Mouse (Mus musculus) embryo, embryonic 9.5 days (tissue): ENCODE data around the gene Uxt.

ENCODE experiments used
- DNase-seq: peaks from one replicate; pipeline ENCODE4 v3.0.0-alpha.2; 2017; ENCODE audit errors: extremely low spot score

Gene Uxt

DNA sequence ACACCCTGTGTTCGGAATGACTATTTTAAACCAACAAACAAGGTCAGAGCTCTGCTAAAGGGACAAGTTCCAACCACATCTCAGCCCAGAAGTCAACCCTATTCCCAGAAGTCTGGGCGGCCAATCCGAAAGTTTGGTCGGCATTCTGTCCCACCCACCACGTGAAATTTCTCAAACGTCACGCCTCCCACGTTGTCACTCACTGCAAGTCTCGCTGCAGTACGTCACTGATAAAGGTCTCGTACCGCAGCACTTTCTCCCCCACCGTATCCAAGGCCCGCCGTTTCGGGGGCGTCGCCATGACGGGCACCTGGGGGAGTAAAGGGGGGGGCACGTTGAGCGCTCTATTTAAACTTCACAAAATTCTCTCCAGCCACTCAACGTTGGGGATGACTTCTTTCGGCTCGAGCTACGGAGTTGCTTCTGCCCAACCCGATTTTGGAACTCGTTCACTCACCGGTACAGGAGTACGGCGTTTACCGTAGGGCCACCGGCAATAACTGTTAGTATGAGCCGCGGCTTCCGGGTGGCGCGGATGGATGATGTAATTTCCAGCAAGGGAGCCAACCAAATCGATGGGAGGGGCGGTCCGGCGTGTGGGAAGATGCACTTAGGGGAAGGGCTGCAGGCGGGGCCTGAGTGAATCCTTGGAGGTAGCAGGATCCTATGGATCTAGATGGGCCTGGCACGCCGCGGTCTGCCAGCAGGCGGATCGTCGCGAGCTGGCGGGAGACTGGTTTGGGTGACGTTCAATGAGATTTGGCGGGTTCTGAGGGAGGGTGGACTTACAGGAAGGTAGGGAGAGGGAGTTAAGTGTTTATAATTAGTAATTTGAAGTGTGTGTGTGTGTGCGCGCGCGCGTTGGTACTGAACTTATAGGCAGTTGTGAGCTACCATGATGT, at the start of gene Uxt:
Gene Uxt, minus strand, starts transcription at position 541 of the 902 bp plus-strand sequence.
- peak; percentile 87 for DNase-seq

GRCm38 (mm10) chrX:20980901-20981300, 19.1 kb upstream of the Uxt start:
- DNase-seq, result no peak

DNA sequence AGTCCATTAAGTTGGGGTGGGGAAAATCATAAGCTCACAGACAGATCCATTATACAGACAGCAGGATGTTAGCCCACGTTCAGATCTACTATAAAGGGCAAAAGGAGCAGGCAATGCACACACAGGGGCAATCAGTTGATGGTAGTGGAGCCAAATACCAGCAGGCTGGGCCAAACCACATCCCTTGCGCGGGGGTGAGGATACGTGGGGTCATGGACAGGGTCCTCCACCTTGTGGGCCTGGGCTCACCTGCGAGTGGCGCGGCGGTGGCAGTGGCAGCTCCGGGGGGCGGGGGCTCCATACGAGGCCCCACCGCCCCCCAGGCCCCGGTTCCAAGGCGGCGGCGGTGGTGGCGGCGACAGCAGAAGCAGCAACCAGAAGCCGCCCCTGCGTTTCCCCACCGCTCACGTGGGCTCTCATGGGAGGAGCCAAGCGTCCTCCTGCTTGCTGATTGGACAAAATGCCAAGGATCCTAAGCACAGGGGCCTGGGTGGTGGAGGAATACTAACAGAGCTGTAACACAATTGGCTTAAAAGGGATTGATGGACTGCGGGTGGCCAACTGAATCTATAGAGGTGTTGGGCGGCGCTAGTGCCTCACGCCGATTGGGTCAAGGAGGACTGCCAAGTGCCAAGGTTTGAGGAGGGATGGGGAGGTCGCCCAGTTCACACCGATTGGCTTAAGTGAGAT, 11.5 kb downstream of the Uxt start, which contains the start of gene Elk1:
Gene Elk1, minus strand, starts transcription at position 418 of the 690 bp plus-strand sequence.
- peak; percentile 82 for DNase-seq

GRCm38 (mm10) chrX:20946055-20946454, 15.8 kb downstream of the Uxt start:
- peak; percentile 20 for DNase-seq

- no peak for DNase-seq
Measured at GRCm38 (mm10) chrX:20931963-20932362, 29.9 kb downstream of the Uxt start.

DNA sequence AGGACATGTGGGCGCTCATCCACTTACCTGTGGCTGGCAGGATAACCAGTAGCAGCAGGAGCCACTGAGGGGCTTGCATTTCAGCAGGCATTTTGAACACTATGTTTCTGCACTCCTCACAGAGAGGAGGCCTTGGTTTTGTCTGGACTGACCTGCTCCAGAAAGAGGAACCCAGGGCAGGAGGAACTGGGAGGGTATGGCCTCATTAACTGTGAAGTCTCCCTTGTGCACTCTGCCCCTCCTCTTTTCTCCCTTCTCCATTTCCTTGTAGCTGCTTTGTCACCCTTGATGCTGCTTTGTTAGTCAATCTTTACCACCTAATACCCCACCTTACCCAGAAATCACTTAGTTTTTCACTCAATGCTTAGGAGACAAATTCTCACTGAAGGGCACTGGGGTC, 30.5 kb downstream of the Uxt start, which contains the start of gene Cfp:
Gene Cfp, minus strand, starts transcription at position 192 of the 400 bp plus-strand sequence.
- no peak for DNase-seq

GRCm38 (mm10) chrX:20929859-20930258, 32.0 kb downstream of the Uxt start:
- DNase-seq, result no peak

- DNase-seq, result no peak
Measured at GRCm38 (mm10) chrX:20924976-20925375, 36.8 kb downstream of the Uxt start.

DNA sequence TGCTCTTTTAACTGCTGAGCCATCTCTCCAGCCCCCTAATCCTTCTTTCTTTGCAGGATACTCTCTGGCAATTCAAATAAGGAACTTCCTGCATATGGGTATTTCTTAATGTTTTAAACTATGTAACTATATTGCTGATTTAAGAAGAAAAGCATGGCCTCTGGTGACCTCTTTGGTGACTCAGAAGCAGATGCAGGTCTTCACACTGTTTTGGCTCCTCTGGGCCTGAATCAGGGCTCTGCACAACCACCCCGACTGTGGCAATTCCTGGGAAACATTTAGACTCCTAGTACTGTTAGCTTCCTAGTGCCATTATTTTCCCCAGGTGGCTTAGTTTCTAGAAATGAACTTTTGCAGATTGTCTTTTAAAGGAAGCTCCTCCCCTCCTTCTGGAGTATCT, 38.3 kb downstream of the Uxt start:
- DNase-seq, result no peak

DNA sequence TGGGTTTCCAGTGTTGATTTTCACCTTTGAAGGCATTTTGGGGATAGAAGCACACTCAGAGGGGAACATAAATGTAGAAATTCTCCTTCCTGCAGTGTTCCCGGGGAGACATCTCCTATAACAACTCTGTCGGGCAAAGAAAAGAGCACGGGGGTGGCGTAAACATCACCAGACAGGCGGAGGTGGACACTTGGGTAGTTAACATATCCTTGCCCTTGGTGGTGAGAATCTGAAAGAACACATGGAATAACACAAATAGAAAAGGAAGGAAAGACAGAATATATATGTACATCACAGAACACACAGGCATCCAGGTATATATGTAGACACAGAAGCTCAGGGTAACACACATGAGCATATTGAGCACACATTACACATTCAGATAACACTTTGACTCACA, 40.5 kb downstream of the Uxt start:
- DNase-seq, result no peak

DNA sequence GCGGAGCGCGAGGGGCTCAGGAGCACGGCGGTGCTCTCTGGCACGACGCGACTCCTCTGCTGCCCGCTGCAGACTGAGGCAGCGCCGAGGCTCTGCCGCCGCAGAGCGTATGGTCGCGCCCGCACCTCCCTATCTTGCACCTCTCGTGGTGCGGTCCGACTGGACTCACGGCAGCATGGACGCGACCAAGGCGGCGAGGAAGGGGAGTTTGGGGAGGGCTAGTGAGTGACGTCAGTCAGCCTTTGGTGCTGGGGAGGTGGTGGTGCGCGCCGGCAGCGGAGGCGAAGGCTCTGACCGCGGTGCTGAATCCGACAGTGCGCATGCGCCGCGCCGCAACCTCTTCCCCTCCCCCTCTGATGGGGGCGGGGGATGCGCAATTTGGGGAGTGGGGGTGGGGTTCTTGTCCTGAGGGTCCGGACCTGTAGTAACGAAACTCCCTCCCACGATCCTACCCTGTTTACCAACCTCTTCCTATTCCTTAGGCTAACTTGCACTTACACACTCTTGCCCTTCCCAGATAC, 40.9 kb downstream of the Uxt start, which contains the start of gene Syn1:
Gene Syn1, minus strand, starts transcription at position 161 of the 521 bp plus-strand sequence.
- peak; percentile 80 for DNase-seq

DNA sequence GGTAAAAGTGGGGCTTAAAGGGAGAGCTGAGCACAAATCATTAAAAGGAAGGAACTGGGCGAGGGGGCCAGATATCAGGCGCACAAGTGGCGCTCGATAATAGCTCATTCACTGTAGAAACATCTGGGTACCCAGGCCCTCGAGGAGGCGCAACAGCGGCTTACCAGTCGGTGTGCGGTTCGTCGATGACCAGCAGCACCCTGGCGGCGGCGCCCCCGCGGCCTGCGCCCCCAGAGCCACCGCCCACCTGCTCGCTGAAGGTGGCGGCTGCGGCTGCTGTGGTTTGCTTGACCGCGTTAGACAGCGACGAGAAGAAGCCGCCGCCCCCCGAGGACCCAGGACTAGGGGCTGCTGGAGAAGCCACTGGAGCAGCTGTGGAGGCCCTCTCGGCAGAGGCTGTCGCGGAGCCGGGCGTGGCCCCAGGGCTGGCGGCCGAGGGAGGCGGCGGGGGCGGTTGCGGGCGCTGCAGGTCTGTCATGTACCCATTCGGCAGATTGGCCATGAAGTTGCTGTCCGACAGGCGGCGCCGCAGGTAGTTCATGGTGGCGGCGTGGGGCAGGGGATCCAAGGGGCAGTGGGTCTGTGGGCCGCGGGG, 41.5 kb downstream of the Uxt start:
- DNase-seq, result no peak

DNA sequence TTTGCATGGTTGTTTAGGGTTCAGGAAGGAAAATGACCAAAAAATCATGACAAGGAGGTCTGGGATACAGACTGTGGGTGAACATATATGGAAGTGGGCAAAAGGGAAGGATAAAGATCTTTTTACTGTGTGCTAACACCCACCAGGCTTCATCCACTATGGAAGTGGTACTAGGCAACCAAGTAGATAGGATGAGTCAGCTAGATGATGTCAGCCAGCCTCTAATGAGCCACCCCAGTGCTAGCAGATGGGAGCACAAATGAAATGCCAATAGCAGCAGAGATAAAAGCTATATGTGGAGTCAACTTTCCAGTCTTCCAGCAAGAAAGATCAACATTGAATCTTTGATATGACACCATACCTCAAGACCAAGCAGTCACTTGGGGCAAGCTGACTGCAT, 46.7 kb downstream of the Uxt start:
- no peak for DNase-seq

DNA sequence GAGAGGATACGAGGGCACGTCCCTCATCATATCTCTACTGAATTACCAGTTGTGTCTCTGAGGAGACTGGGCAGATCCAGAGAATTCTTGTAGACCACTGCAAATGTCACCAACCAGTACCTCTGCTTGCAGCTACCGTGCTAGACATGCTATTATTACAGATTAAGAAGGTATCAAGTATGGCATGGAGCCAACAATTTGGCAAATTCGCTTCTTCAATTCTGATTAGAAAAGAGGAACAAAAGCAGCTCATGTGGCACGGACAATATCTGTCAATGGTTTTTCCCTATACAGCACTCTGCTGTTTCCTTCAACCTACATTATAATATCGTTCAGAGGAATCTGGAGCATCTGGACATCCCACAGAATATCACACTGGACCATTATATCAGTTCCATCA, 48.1 kb downstream of the Uxt start:
- no peak for DNase-seq

- DNase-seq, result no peak
Measured at GRCm38 (mm10) chrX:20910074-20910473, 51.7 kb downstream of the Uxt start.
